Mouse (Mus musculus): ENCODE measurements at regions not wholly inside any gene's neighbourhood (a gene's known extent, or its start where the extent isn't known, plus 50 kb on each side); places are given as distances from the start of the nearest gene placed in this dataset.

GRCm38 (mm10) chr10:30257889-30258288 lies 57.5 kb upstream of the Cenpw start:
- no peak for DNase-seq

Data from embryo, embryonic 11 days (tissue).